Mouse (Mus musculus) midbrain, embryonic 14.5 days (tissue): ENCODE measurements at regions not wholly inside any gene's neighbourhood (a gene's known extent, or its start where the extent isn't known, plus 50 kb on each side); places are given as distances from the start of the nearest gene placed in this dataset.

Source experiments
- ATAC-seq: fragments of 200-750 bp; cut with Nextera tagmentation; 2 replicates; pipeline ENCODE4 v1.8.0; 2017; ENCODE audit warnings: moderate number of reproducible peaks, moderate library complexity; ENCODE audit not compliant: low FRiP score, low TSS enrichment
- DNase-seq: peaks from one replicate; pipeline ENCODE4 v3.0.0-alpha.2; 2015
- H3K27ac ChIP-seq: fragments of 300-500 bp; sonication (generic); replicated peaks from 2 replicates; pipeline ENCODE4 v1.5.1; 2014; ENCODE audit warnings: mild to moderate bottlenecking, low read depth, low read length, moderate library complexity
- H3K27me3 ChIP-seq: fragments of 300-500 bp; sonication (generic); 2 replicates; pipeline ENCODE4 v1.6.1; 2014; ENCODE audit warnings: low read length, control low read depth, mixed read lengths; ENCODE audit not compliant: control insufficient read depth, insufficient read depth
- H3K36me3 ChIP-seq: fragments of 300-500 bp; sonication (generic); 2 replicates; pipeline ENCODE4 v1.6.1; 2014; ENCODE audit warnings: low read length, control low read depth; ENCODE audit not compliant: control insufficient read depth, insufficient read depth
- H3K4me1 ChIP-seq: fragments of 300-500 bp; sonication (generic); 2 replicates; pipeline ENCODE4 v1.6.1; 2014; ENCODE audit warnings: mild to moderate bottlenecking, antibody characterized with exemption, low read length, control low read depth; ENCODE audit not compliant: control insufficient read depth, insufficient read depth
- H3K4me2 ChIP-seq: fragments of 300-500 bp; sonication (generic); 2 replicates; pipeline ENCODE4 v1.6.1; 2014; ENCODE audit warnings: mild to moderate bottlenecking, low read length, moderate library complexity
- H3K4me3 ChIP-seq: fragments of 300-500 bp; sonication (generic); replicated peaks from 2 replicates; pipeline ENCODE4 v1.5.1; 2014; ENCODE audit warnings: low read depth, low read length
- H3K9ac ChIP-seq: fragments of 300-500 bp; sonication (generic); replicated peaks from 2 replicates; pipeline ENCODE4 v1.6.1; 2014; ENCODE audit warnings: mild to moderate bottlenecking, low read length, moderate library complexity
- H3K9me3 ChIP-seq: fragments of 300-500 bp; sonication (generic); 2 replicates; pipeline ENCODE4 v1.6.1; 2016; ENCODE audit warnings: low read length, control low read depth, mixed read lengths; ENCODE audit not compliant: control insufficient read depth
- WGBS: fragments of 180-500 bp; shearing (Covaris S2); extraction: QIAGEN DNeasy Blood & Tissue Kit; methylation state at CpG from one replicate; pipeline ENCODE4 v1.1.7; 2014; 5-methylcytosine and 5-hydroxymethylcytosine counted together

DNA sequence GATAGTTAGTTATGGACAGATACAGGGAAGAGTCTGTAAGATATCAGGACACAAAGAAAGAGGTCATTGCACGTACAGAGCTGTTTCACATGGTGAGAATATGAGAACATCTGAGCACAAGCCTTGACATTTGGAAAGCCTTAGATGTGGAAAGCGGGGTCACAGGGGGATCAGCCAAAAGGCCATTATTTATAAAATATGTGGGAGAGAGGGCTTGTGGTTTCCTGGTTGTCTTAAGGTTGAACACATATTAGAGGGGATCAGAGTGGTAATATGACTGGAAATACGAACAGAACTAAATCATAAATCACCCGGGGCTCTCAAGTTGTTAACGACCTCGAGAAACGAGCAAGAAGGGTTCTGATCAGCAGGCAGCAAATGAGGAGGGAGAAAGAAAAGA, 68.2 kb downstream of the Ankrd7 start:
- WGBS = 69% methylated on average over 7 of the region's 7 CpGs
- Histone ChIP-seq H3K36me3 (no peaks in the 10 kb centered on the region), H3K9me3 (no peaks in the 10 kb centered on the region), H3K27me3 (no peaks in the 10 kb centered on the region), H3K4me3 (no peak overlapping the region), H3K4me2 (no peak overlapping the region), H3K27ac (no peak overlapping the region), H3K4me1 (no peaks in the 10 kb centered on the region), H3K9ac (no peak overlapping the region)
- DNase-seq (peak; percentile 5), ATAC-seq (no peak; the same call in 1 of the 2 replicates)

DNA sequence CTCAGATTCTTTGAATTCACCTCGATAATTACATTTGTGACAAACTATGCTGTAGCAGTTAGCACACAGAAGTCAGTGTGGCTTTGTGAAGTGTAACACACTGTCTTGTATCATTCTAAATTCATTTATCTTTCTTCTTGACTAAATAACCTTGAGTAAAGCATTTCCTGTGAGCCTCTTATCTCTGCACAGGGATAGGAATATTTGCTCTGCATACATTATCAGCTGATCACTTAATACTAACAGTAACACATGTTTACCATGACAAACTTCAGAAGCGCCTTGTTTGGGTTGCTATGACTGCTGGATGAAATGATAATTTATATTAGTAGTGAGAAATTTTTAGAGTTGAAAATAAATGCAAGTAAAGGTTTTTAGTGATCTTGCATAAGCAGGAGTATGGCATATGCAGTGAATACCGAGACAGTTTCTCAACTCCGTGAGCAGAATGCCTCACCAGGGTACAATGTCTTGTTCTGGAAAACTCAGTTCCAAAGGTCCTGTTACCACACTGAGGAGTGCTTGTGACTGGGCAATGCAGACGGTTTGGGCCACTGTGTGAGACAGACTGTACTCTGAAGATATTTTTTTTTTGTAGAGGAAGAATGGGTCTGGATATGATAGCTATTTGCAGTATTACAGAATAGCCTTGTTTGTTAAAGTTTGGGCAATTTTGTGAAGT, 80.0 kb downstream of the Ankrd7 start:
- no peaks in the 10 kb centered on the region for H3K27me3 ChIP-seq
- H3K4me2 ChIP-seq = no peak overlapping the region
- no peak overlapping the region for H3K27ac ChIP-seq
- 83% methylated on average over 5 of the region's 5 CpGs for WGBS
- ATAC-seq (no peak), DNase-seq (no peak)
- H3K9ac ChIP-seq = no peak overlapping the region
- H3K9me3 ChIP-seq = no peaks in the 10 kb centered on the region
- no peaks in the 10 kb centered on the region for H3K4me1 ChIP-seq
- no peak overlapping the region for H3K4me3 ChIP-seq
- H3K36me3 ChIP-seq = no peaks in the 10 kb centered on the region
